Mouse (Mus musculus) ES-Bruce4 (cell line): ENCODE results near the gene Ankrd52.

Experiments used
- CTCF ChIP-seq: IDR thresholded peaks from one replicate; pipeline ENCODE4 v1.8.1; 2011; ENCODE audit warnings: low read depth, low read length
- POLR2A ChIP-seq: IDR thresholded peaks from one replicate; pipeline ENCODE4 v1.8.1; 2011; ENCODE audit warnings: low read length; ENCODE audit not compliant: insufficient read depth

DNA sequence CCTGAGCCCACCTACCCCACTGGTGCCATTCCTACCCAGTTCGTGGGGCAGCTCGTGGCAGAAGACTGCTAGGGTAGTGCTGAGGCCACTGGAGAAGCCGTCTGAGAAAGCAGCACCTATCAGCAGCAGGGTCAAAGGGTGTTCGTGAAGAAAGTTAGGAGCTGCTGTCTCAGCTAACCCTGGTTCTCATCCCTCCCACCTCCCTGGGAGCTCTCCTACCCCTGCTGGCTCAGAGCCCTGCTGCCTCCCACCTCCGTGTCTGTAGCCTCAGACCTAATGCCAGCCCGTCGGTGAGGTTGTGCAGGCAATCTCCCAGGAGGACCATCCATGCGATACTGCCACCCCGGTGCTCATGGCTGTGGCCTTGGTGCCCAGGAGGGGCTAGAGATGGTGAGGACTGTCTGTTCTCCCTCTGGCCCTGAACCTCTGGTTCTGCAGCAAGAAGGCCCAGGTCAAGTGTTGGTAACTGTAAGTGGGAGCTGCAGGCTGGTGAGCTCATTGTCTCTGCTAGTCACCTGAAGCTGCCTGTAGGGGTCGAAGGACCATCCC lies 19.9 kb downstream of the Ankrd52 start:
- TF ChIP-seq CTCF (no peak), POLR2A (no peak)
